In the genomic region with DNA sequence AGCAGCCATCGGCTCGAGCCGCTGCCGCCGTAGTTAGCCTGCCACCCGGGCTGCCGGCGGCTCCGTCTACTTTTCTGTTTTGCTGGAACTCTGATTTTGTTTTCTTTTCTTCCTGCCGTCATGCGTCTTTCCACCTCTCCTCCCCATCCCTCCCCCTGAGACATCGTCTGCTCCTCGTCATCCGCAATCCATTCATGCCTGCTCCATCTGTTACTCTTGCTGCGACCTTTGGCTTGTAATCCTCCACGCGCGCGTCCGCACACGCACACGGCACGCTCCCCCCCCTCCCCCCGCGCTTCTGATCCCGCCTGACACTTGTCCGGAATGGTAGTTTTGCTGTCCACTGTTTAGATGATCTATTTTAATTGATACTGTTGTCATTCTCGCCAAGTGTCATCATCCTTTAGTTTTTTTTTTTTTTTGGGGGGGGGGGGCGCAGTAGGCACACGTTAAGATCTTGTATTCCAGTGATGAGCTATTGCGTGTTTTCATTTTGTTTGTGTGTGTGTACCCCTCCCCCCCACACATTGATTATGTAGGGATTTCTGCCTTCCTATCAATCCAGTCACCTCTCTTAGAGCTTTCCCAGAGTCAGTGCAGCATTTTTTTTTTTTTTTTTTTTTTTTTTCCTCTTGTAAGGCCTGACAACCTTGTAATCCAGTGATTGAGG, we compare ENCODE assay signal across 8 mouse cellular contexts. TPM values are rescaled to one million over a fixed set of nuclear protein-coding genes. Genes with fewer than 3 reads are reported as not detected.
A peak's percentile ranks its signal among the peaks of the same experiment; 100 is the strongest.
DNase-seq lines count a peak whose midpoint lies in the region; ATAC-seq and TF ChIP-seq lines count a peak whose summit lies in the region.

No protein-coding gene starts in this region.

- ATAC-seq in kidney, postnatal 0 days (replicated peaks; ENCODE audit: low FRiP score, low read depth): peak; percentile 70

- no peaks in the 10 kb centered on the region for H3K27me3 ChIP-seq in kidney, postnatal 0 days (ENCODE audit: insufficient read depth, low read length)
- 0 out of 2 replicates have a peak, but pooled peaks cover 3% of the 10 kb centered on the region for H3K27me3 ChIP-seq in forebrain, embryonic 10.5 days (ENCODE audit: poor library complexity, severe bottlenecking)
- no peaks in the 10 kb centered on the region for H3K27me3 ChIP-seq in liver, adult 2 months (ENCODE audit: control insufficient read depth, insufficient read depth, low read length)

- TF ChIP-seq POLR2A in liver, adult 2 months (IDR thresholded peaks at IDR 0.05; ENCODE audit: extremely low read depth, insufficient read depth, low read length): no peak
- peak; percentile 1 for TF ChIP-seq POLR2A in olfactory bulb, adult 2 months (IDR thresholded peaks at IDR 0.05; ENCODE audit: insufficient read depth, low read depth, low read length)

- TF ChIP-seq CTCF in kidney, postnatal 0 days (IDR thresholded peaks at IDR 0.05; ENCODE audit: low read depth): no peak
- no peak for TF ChIP-seq CTCF in liver, adult 2 months (IDR thresholded peaks at IDR 0.05; ENCODE audit: low read depth, low read length)
- TF ChIP-seq CTCF in olfactory bulb, adult 2 months (IDR thresholded peaks at IDR 0.05; ENCODE audit: insufficient read depth, low read depth, low read length): no peak

- H3K79me2 ChIP-seq in liver, adult 2 months (ENCODE audit: control insufficient read depth, insufficient read depth, low read length): peaks cover 25% of the 10 kb centered on the region; the same call in 1 of the 2 replicates

- under 1% methylated on average over 31 of the region's 31 CpGs for WGBS in kidney, postnatal 0 days
- WGBS in forebrain, embryonic 10.5 days: under 1% methylated on average over 31 of the region's 31 CpGs
- under 1% methylated on average over 31 of the region's 31 CpGs for WGBS in liver, adult 2 months
- under 1% methylated on average over 31 of the region's 31 CpGs for WGBS in olfactory bulb, adult 2 months

- H3K27ac ChIP-seq in kidney, postnatal 0 days: peak overlapping the region; percentile 86
- peak overlapping the region; percentile 93 for H3K27ac ChIP-seq in forebrain, embryonic 10.5 days
- H3K27ac ChIP-seq in liver, adult 2 months (replicated peaks; ENCODE audit: insufficient read depth, low read depth, low read length): peak overlapping the region; percentile 92
- H3K27ac ChIP-seq in olfactory bulb, adult 2 months (ENCODE audit: insufficient read depth, low read depth, low read length): peak overlapping the region; percentile 28

- peak overlapping the region; percentile 96 for H3K9ac ChIP-seq in kidney, postnatal 0 days (ENCODE audit: low read depth, low read length)
- H3K9ac ChIP-seq in liver, adult 2 months (ENCODE audit: low read depth, low read length): peak overlapping the region; percentile 93

- no peaks in the 10 kb centered on the region for H3K9me3 ChIP-seq in kidney, postnatal 0 days (replicated peaks; ENCODE audit: low read length)
- no peaks in the 10 kb centered on the region for H3K9me3 ChIP-seq in forebrain, embryonic 10.5 days

- DNase-seq in kidney, postnatal 0 days (ENCODE audit: low spot score): peak; percentile 58
- DNase-seq in kidney, postnatal 10 days: no peak
- peak; percentile 55 for DNase-seq in ZHBTc4 (ENCODE audit: low read depth, low spot score)
- DNase-seq in forebrain, embryonic 10.5 days (ENCODE audit: extremely low spot score, low spot score): no peak
- peak; percentile 64 for DNase-seq in liver, adult 2 months (ENCODE audit: extremely low read depth, low read depth, low spot score)
- DNase-seq in adrenal gland, postnatal 4 days (ENCODE audit: low spot score in 2 of 2): no peak
- no peak for DNase-seq in spleen, adult 18-20 months

- peaks cover 2% of the 10 kb centered on the region; the same call in 1 of the 2 replicates for H3K4me1 ChIP-seq in kidney, postnatal 0 days (replicated peaks; ENCODE audit: insufficient read depth, low read length)
- peaks cover 12% of the 10 kb centered on the region for H3K4me1 ChIP-seq in forebrain, embryonic 10.5 days
- H3K4me1 ChIP-seq in liver, adult 2 months (ENCODE audit: control insufficient read depth, insufficient read depth, low read length): peaks cover 26% of the 10 kb centered on the region
- peaks cover 4% of the 10 kb centered on the region for H3K4me1 ChIP-seq in olfactory bulb, adult 2 months (ENCODE audit: control insufficient read depth, insufficient read depth, low read length)

- H3K4me2 ChIP-seq in kidney, postnatal 0 days (ENCODE audit: low read length): peak overlapping the region; percentile 64

- H3K36me3 ChIP-seq in kidney, postnatal 0 days (ENCODE audit: insufficient read depth, low read length): 0 out of 2 replicates have a peak, but pooled peaks cover 3% of the 10 kb centered on the region
- peaks cover 33% of the 10 kb centered on the region for H3K36me3 ChIP-seq in forebrain, embryonic 10.5 days (replicated peaks)
- H3K36me3 ChIP-seq in liver, adult 2 months (ENCODE audit: control insufficient read depth, insufficient read depth, low read length): peaks cover 12% of the 10 kb centered on the region

- H3K4me3 ChIP-seq in kidney, postnatal 0 days (replicated peaks; ENCODE audit: low read depth, low read length): peak overlapping the region; percentile 95
- H3K4me3 ChIP-seq in forebrain, embryonic 10.5 days: peak overlapping the region; percentile 88
- H3K4me3 ChIP-seq in liver, adult 2 months (ENCODE audit: insufficient read depth, low read depth, low read length): peak overlapping the region; percentile 84
- peak overlapping the region; percentile 92 for H3K4me3 ChIP-seq in olfactory bulb, adult 2 months (ENCODE audit: insufficient read depth, low read depth, low read length)

RNA-seq across cellular contexts. Expression of gene Necap1, which starts 0.6 kb away (rescaled TPM):
- polyA plus RNA-seq in kidney, postnatal 0 days (2015; fragmentation: Nextera tagmentation; extraction: Ambion mirVana): 37.6 and 39.8 TPM in 2 replicates
- 51.1 and 52.6 TPM in 2 replicates for polyA plus RNA-seq in forebrain, embryonic 10.5 days (2016; fragmentation: Nextera tagmentation; extraction: Ambion mirVana)
- total RNA-seq in liver, adult 2 months (2014; rRNA removed): 22.1 and 26.5 TPM in 2 replicates
- 18.8 and 19.4 TPM in 2 replicates for polyA plus RNA-seq in liver, adult 2 months (2012; rRNA removed)
- not detected in 2 replicates for polyA plus RNA-seq in olfactory bulb, adult 2 months (2012; ENCODE audit: insufficient read depth, insufficient read length, low replicate concordance, missing spikeins)
- 10 to 100 TPM; 46.4 to 51.4 TPM for total RNA-seq in adrenal gland, postnatal 4 days (2021)

RNA-seq across cellular contexts. Expression of gene C3ar1, which starts 18.9 kb away (rescaled TPM):
- 2.1 and 2.3 TPM in 2 replicates for polyA plus RNA-seq in kidney, postnatal 0 days (2015; fragmentation: Nextera tagmentation; extraction: Ambion mirVana)
- 0.89 and 1.1 TPM in 2 replicates for polyA plus RNA-seq in forebrain, embryonic 10.5 days (2016; fragmentation: Nextera tagmentation; extraction: Ambion mirVana)
- 1.5 and 1.6 TPM in 2 replicates for total RNA-seq in liver, adult 2 months (2014; rRNA removed)
- polyA plus RNA-seq in liver, adult 2 months (2012; rRNA removed): 0.66 and 0.99 TPM in 2 replicates
- polyA plus RNA-seq in olfactory bulb, adult 2 months (2012; ENCODE audit: insufficient read depth, insufficient read length, low replicate concordance, missing spikeins): not detected in 2 replicates
- 1 to 10 TPM; 2.6 to 3.2 TPM for total RNA-seq in adrenal gland, postnatal 4 days (2021)

RNA-seq across cellular contexts. Expression of gene Clec4a1, which starts 46.8 kb away (rescaled TPM):
- 3.0 and 3.1 TPM in 2 replicates for polyA plus RNA-seq in kidney, postnatal 0 days (2015; fragmentation: Nextera tagmentation; extraction: Ambion mirVana)
- polyA plus RNA-seq in forebrain, embryonic 10.5 days (2016; fragmentation: Nextera tagmentation; extraction: Ambion mirVana): 0.58 and 0.68 TPM in 2 replicates
- total RNA-seq in liver, adult 2 months (2014; rRNA removed): 1.7 and 1.8 TPM in 2 replicates
- 0.52 and 1.1 TPM in 2 replicates for polyA plus RNA-seq in liver, adult 2 months (2012; rRNA removed)
- polyA plus RNA-seq in olfactory bulb, adult 2 months (2012; ENCODE audit: insufficient read depth, insufficient read length, low replicate concordance, missing spikeins): not detected in 2 replicates
- 1 to 10 TPM; 4.2 to 5.2 TPM for total RNA-seq in adrenal gland, postnatal 4 days (2021)

RNA-seq across cellular contexts. Expression of gene Foxj2, which starts 55.1 kb away (rescaled TPM):
- 5.2 and 5.5 TPM in 2 replicates for polyA plus RNA-seq in kidney, postnatal 0 days (2015; fragmentation: Nextera tagmentation; extraction: Ambion mirVana)
- 2.2 and 2.3 TPM in 2 replicates for polyA plus RNA-seq in forebrain, embryonic 10.5 days (2016; fragmentation: Nextera tagmentation; extraction: Ambion mirVana)
- 1.7 and 2.3 TPM in 2 replicates for total RNA-seq in liver, adult 2 months (2014; rRNA removed)
- polyA plus RNA-seq in liver, adult 2 months (2012; rRNA removed): 3.1 and 3.3 TPM in 2 replicates
- polyA plus RNA-seq in olfactory bulb, adult 2 months (2012; ENCODE audit: insufficient read depth, insufficient read length, low replicate concordance, missing spikeins): not detected in 2 replicates
- 10 to 100 TPM; 21.3 to 22.1 TPM for total RNA-seq in adrenal gland, postnatal 4 days (2021)

Comparison
In these comparisons a context has a peak if more than half of its experiments do, and no peak if none do; other contexts are left out.
1. DNase-seq: peak in kidney, postnatal 0 days (single experiment), ZHBTc4 (single experiment) and liver, adult 2 months (single experiment); none in kidney, postnatal 10 days (single experiment), forebrain, embryonic 10.5 days (single experiment), adrenal gland, postnatal 4 days (0 of 2) and spleen, adult 18-20 months (0 of 2).
2. H3K27ac ChIP-seq: peak in every context shown above with its lines; median percentile 93 in forebrain, embryonic 10.5 days; 92 in liver, adult 2 months; 86 in kidney, postnatal 0 days; 28 in olfactory bulb, adult 2 months.
3. Peak in every context shown above with its lines, with median percentiles within 50 percentile points of each other: H3K4me3 ChIP-seq.